23 mouse cellular contexts compared by ENCODE assay signal in genomic region chr17:49989583-49989982, GRCm38 (mm10).
DNase-seq lines count a peak whose midpoint lies in the region; ATAC-seq lines count a peak whose summit lies in the region.
"Had no signal": no experiment of that assay in that cellular context is flagged by ENCODE, and none has a peak within 500 bp of the region (broad histone marks: within the 10 kb centered on the region; RNA-seq: fewer than 3 reads in every experiment).

No protein-coding gene starts in this region.

- no peaks in the 10 kb centered on the region for H3K36me3 ChIP-seq in forebrain, embryonic 16.5 days (ENCODE audit: control insufficient read depth, insufficient read depth)
- H3K36me3 ChIP-seq: G1E; heart, embryonic 10.5 days; intestine, embryonic 15.5 days had no signal

- H3K27ac ChIP-seq in forebrain, embryonic 16.5 days (ENCODE audit: low read length): peak overlapping the region; percentile 41
- H3K27ac ChIP-seq: heart, embryonic 10.5 days; intestine, embryonic 15.5 days; macrophage had no signal

- H3K4me1 ChIP-seq in forebrain, embryonic 16.5 days (replicated peaks; ENCODE audit: control insufficient read depth, insufficient read depth, low read length): peaks cover 18% of the 10 kb centered on the region
- H3K4me1 ChIP-seq: intestine, embryonic 15.5 days had no signal

- ATAC-seq in forebrain, embryonic 16.5 days: peak; percentile 41
- ATAC-seq: hindbrain, embryonic 16.5 days; intestine, embryonic 15.5 days; Patski had no signal

- 15% methylated on average over 8 of the region's 8 CpGs for WGBS in forebrain, embryonic 16.5 days

- peak overlapping the region; percentile 28; the same call in 1 of the 2 replicates for H3K4me2 ChIP-seq in forebrain, embryonic 16.5 days (ENCODE audit: low read length)
- H3K4me2 ChIP-seq: intestine, embryonic 15.5 days had no signal

- H3K4me3 ChIP-seq in forebrain, embryonic 16.5 days (replicated peaks; ENCODE audit: low read length): no peak overlapping the region
- H3K4me3 ChIP-seq: heart, embryonic 10.5 days; intestine, embryonic 15.5 days had no signal

- no peaks in the 10 kb centered on the region for H3K9me3 ChIP-seq in forebrain, embryonic 16.5 days (ENCODE audit: control insufficient read depth, low read length)
- H3K9me3 ChIP-seq: heart, embryonic 10.5 days; intestine, embryonic 15.5 days had no signal

- H3K27me3 ChIP-seq in forebrain, embryonic 16.5 days (replicated peaks; ENCODE audit: control insufficient read depth, insufficient read depth, low read length): no peaks in the 10 kb centered on the region
- H3K27me3 ChIP-seq: intestine, embryonic 15.5 days had no signal

- peak; percentile 52 for DNase-seq in heart, adult 11 months
- no peak for DNase-seq in heart, adult 9 months (ENCODE audit: low spot score in 2 of 2)
- DNase-seq in retina, postnatal 1 day: peak; percentile 32
- no peak for DNase-seq in retina, embryonic 14.5 days (ENCODE audit: low spot score)
- DNase-seq in left cerebral cortex, postnatal 36 days (ENCODE audit: low spot score in 2 of 2): no peak
- DNase-seq in gastrocnemius, adult 18-20 months (ENCODE audit: low spot score): no peak
- no peak for DNase-seq in ovary, postnatal 36 days (ENCODE audit: low spot score)
- DNase-seq: adrenal gland, postnatal 10 days; cerebellum, adult 2 months; cerebellum, postnatal 25 days; heart, postnatal 4 days; kidney, adult 8-10 months; kidney, postnatal 10 days; right cerebral cortex, adult 18-20 months; right cerebral cortex, postnatal 4 days; thymus, postnatal 14 days had no signal

- no peak overlapping the region for H3K9ac ChIP-seq in forebrain, embryonic 16.5 days (replicated peaks; ENCODE audit: low read depth, low read length)
- H3K9ac ChIP-seq: intestine, embryonic 15.5 days had no signal

- intact Hi-C loops in left cerebral cortex, postnatal 36 days (cut with DNase I): no loop called here

Comparison
In these comparisons a context has a peak if more than half of its experiments do, and no peak if none do; other contexts are left out.
1. DNase-seq: peak in heart, adult 11 months (single experiment) and retina, postnatal 1 day (single experiment); none in heart, adult 9 months (0 of 2), retina, embryonic 14.5 days (single experiment), left cerebral cortex, postnatal 36 days (0 of 2), gastrocnemius, adult 18-20 months (single experiment) and ovary, postnatal 36 days (single experiment).